Mouse (Mus musculus): ENCODE results near the gene Adamts12. TPM values are rescaled to one million over a fixed set of nuclear protein-coding genes. Genes with fewer than 3 reads are reported as not detected.

Gene Adamts12
- total and polyA plus RNA-seq, 3 experiments = 0.03 to 0.12 (median 0.04) TPM

GRCm38 (mm10) chr15:11098940-11099339 is 34.4 kb downstream of the Adamts12 start:
- in situ Hi-C loops (cut with MboI; ENCODE audit: low pct_ligation_motif_present, low pct_unique_long_range_greater_than_20kb, low sequenced_read_pairs) (no loop called here), dilution Hi-C loops (cut with MboI; ENCODE audit: extremely low pct_ligation_motif_present, extremely low pct_unique_long_range_greater_than_20kb, low sequenced_read_pairs) (no loop called here)
- no peak overlapping the region for H3K9ac ChIP-seq (ENCODE audit: insufficient read depth, low read depth)
- DNase-seq (ENCODE audit: extremely low read depth) = no peak
- H3K4me2 ChIP-seq (ENCODE audit: insufficient read depth, low read depth, poor library complexity, severe bottlenecking) = no peak overlapping the region
- no peak overlapping the region for H3K27ac ChIP-seq (ENCODE audit: insufficient read depth, low read depth)
- no peaks in the 10 kb centered on the region for H3K79me2 ChIP-seq (replicated peaks; ENCODE audit: control insufficient read depth, extremely low read depth, insufficient read depth, poor library complexity, severe bottlenecking)
- H3K9me3 ChIP-seq (replicated peaks; ENCODE audit: low read length) = no peaks in the 10 kb centered on the region
- TF ChIP-seq GABPA (IDR thresholded peaks at IDR 0.05; ENCODE audit: insufficient replicate concordance, low read depth, low read length) (no peak), IRF4 (IDR thresholded peaks at IDR 0.05; ENCODE audit: low read depth, low read length) (no peak), E2F4 (IDR thresholded peaks at IDR 0.05; ENCODE audit: insufficient replicate concordance, low read depth, low read length) (no peak), USF2 (conservative IDR thresholded peaks at IDR 0.05; ENCODE audit: low read depth, low read length) (no peak), UBTF (IDR thresholded peaks at IDR 0.05; ENCODE audit: low read depth, low read length) (no peak), PAX5 (IDR thresholded peaks at IDR 0.05; ENCODE audit: low read length) (no peak), JUND (conservative IDR thresholded peaks at IDR 0.05; ENCODE audit: low read depth, low read length) (no peak), ELF1 (IDR thresholded peaks at IDR 0.05; ENCODE audit: low read depth, low read length) (no peak), MAX (IDR thresholded peaks at IDR 0.05; ENCODE audit: low read length) (no peak), RAD21 (IDR thresholded peaks at IDR 0.05; ENCODE audit: low read depth, low read length) (no peak)
- no peaks in the 10 kb centered on the region for H3K36me3 ChIP-seq (replicated peaks in 1 of 2; ENCODE audit: control insufficient read depth in 1 of 2, insufficient read depth in 1 of 2, low read length in 1 of 2)
- H3K4me3 ChIP-seq (replicated peaks in 1 of 3; ENCODE audit: low read depth in 2 of 3, low read length in 2 of 3, poor library complexity in 1 of 3) = no peak overlapping the region
- no peaks in the 10 kb centered on the region for H3K27me3 ChIP-seq (replicated peaks)
- H3K4me1 ChIP-seq (ENCODE audit: control insufficient read depth in 1 of 2, insufficient read depth in 2 of 2) = peaks cover 3 to 27% of the 10 kb centered on the region in 2 experiments; a peak in 3 of 4 replicates

- in situ Hi-C loops (cut with MboI; ENCODE audit: low pct_ligation_motif_present, low pct_unique_long_range_greater_than_20kb, low sequenced_read_pairs) (no loop called here), dilution Hi-C loops (cut with MboI; ENCODE audit: extremely low pct_ligation_motif_present, extremely low pct_unique_long_range_greater_than_20kb, low sequenced_read_pairs) (no loop called here)
- Histone ChIP-seq H3K27ac (ENCODE audit: insufficient read depth, low read depth) (no peak overlapping the region), H3K9me3 (replicated peaks; ENCODE audit: low read length) (no peaks in the 10 kb centered on the region), H3K27me3 (replicated peaks) (no peaks in the 10 kb centered on the region), H3K4me1 (ENCODE audit: control insufficient read depth in 1 of 2, insufficient read depth in 2 of 2) (peaks cover 3 to 19% of the 10 kb centered on the region in 2 experiments; a peak in 3 of 4 replicates), H3K36me3 (replicated peaks in 1 of 2; ENCODE audit: control insufficient read depth in 1 of 2, insufficient read depth in 1 of 2, low read length in 1 of 2) (no peaks in the 10 kb centered on the region), H3K4me2 (ENCODE audit: insufficient read depth, low read depth, poor library complexity, severe bottlenecking) (no peak overlapping the region), H3K79me2 (replicated peaks; ENCODE audit: control insufficient read depth, extremely low read depth, insufficient read depth, poor library complexity, severe bottlenecking) (no peaks in the 10 kb centered on the region), H3K4me3 (replicated peaks in 1 of 3; ENCODE audit: low read depth in 2 of 3, low read length in 2 of 3, poor library complexity in 1 of 3) (no peak overlapping the region), H3K9ac (ENCODE audit: insufficient read depth, low read depth) (no peak overlapping the region)
- TF ChIP-seq RCOR1 (conservative IDR thresholded peaks at IDR 0.05; ENCODE audit: low read depth, low read length) = no peak
- TF ChIP-seq ZKSCAN1 (IDR thresholded peaks at IDR 0.05; ENCODE audit: borderline replicate concordance, low read depth, low read length) = no peak
- TF ChIP-seq UBTF (IDR thresholded peaks at IDR 0.05; ENCODE audit: low read depth, low read length) = no peak
- TF ChIP-seq MYC (IDR thresholded peaks at IDR 0.05; ENCODE audit: low read depth, low read length) = no peak
- TF ChIP-seq MXI1 (IDR thresholded peaks at IDR 0.05; ENCODE audit: low read depth, low read length) = no peak
- no peak for TF ChIP-seq E2F4 (IDR thresholded peaks at IDR 0.05; ENCODE audit: insufficient replicate concordance, low read depth, low read length)
- no peak for TF ChIP-seq PAX5 (IDR thresholded peaks at IDR 0.05; ENCODE audit: low read length)
- TF ChIP-seq TBP (conservative IDR thresholded peaks at IDR 0.05; ENCODE audit: low read depth, low read length) = no peak
- TF ChIP-seq ZC3H11A (IDR thresholded peaks at IDR 0.05; ENCODE audit: low read depth, low read length) = no peak
- TF ChIP-seq MAX (IDR thresholded peaks at IDR 0.05; ENCODE audit: low read length) = no peak
- no peak for TF ChIP-seq RAD21 (IDR thresholded peaks at IDR 0.05; ENCODE audit: low read depth, low read length)
- no peak for TF ChIP-seq CHD1 (IDR thresholded peaks at IDR 0.05; ENCODE audit: low read depth, low read length)
- no peak for TF ChIP-seq IRF4 (IDR thresholded peaks at IDR 0.05; ENCODE audit: low read depth, low read length)
- TF ChIP-seq USF2 (conservative IDR thresholded peaks at IDR 0.05; ENCODE audit: low read depth, low read length) = no peak
- no peak for TF ChIP-seq POLR2AphosphoS2 (IDR thresholded peaks at IDR 0.05; ENCODE audit: low read depth, low read length)
- no peak for TF ChIP-seq MAFK (IDR thresholded peaks at IDR 0.05; ENCODE audit: insufficient replicate concordance, low read length)
- no peak for DNase-seq (ENCODE audit: extremely low read depth)
Measured at GRCm38 (mm10) chr15:11100917-11101316, 36.3 kb downstream of the Adamts12 start.
